Mouse (Mus musculus) megakaryocyte, embryonic 14.5 days (primary cell): ENCODE data around the gene Lilra6.

ENCODE experiments used
- FLI1 ChIP-seq: IDR thresholded peaks from 2 replicates; pipeline ENCODE4 v1.6.1; 2012; ENCODE audit warnings: low read length, inconsistent platforms, mixed read lengths
- GATA1 ChIP-seq: IDR thresholded peaks from 3 replicates; pipeline ENCODE4 v1.6.1; 2012; ENCODE audit warnings: mixed read lengths, low read length, inconsistent platforms, borderline replicate concordance

DNA sequence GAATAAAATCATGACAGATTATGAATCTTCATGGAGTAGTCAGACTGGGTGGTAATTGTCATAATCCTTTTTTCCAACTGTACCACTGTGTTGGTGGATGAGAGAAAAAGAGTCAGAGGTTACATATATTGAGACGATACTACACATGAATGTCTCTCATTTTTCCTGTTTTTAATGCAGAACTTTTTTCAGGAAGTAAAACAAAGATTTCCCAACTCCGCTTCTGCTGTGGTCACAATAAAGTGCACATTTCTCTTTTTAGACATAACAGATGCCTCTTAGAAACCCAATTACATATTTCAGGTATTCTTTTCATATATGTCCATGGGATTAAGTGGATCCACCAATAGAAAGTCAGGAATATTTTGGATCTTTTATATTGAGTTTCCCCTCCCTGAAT is 46.7 kb upstream of the Lilra6 start:
- TF ChIP-seq GATA1 (no peak), FLI1 (no peak)
